Mouse (Mus musculus) heart, adult 2 months (tissue): ENCODE measurements at regions not wholly inside any gene's neighbourhood (a gene's known extent, or its start where the extent isn't known, plus 50 kb on each side); places are given as distances from the start of the nearest gene placed in this dataset.

Source experiments
- CTCF ChIP-seq: fragments of 200-600 bp; IDR thresholded peaks from 2 replicates; pipeline ENCODE4 v1.8.1; 2022; ENCODE audit warnings: antibody characterized with exemption, mild to moderate bottlenecking, moderate library complexity
- EP300 ChIP-seq: fragments of 200-500 bp; IDR thresholded peaks from 2 replicates; pipeline ENCODE4 v1.6.1; 2011; ENCODE audit warnings: low read depth, low read length, control low read depth; ENCODE audit not compliant: insufficient read depth
- POLR2A ChIP-seq: fragments of 200-500 bp; IDR thresholded peaks from 2 replicates; pipeline ENCODE4 v1.6.1; 2011; ENCODE audit warnings: mild to moderate bottlenecking, low read depth, low read length, control low read depth; ENCODE audit not compliant: insufficient read depth

GRCm38 (mm10) chr4:152888306-152888705 lies 410.6 kb upstream of the Kcnab2 start:
- no peak for TF ChIP-seq EP300
- TF ChIP-seq CTCF: no peak
- TF ChIP-seq POLR2A: no peak
